Mouse (Mus musculus): Measurements from ENCODE around the gene Dpysl5.
"Not testable (repeated sequence)": the region's sequence is repeated elsewhere in the genome, so short reads cannot be mapped to it uniquely, and the experiment has no call there.

The Dpysl5 gene

GRCm38 (mm10) chr5:30711147-30712001 lies at the start of gene Dpysl5:
TSS of gene Dpysl5 (plus strand) at chr5:30711564.
- ATAC-seq (ENCODE audit: low TSS enrichment) = peak; percentile 68

- ATAC-seq (ENCODE audit: low TSS enrichment) = no peak
Observed at GRCm38 (mm10) chr5:30665360-30665759, 46.0 kb upstream of the Dpysl5 start.

GRCm38 (mm10) chr5:30665968-30666367 lies 45.4 kb upstream of the Dpysl5 start:
- ATAC-seq (ENCODE audit: low TSS enrichment) = peak; percentile 51

- ATAC-seq (ENCODE audit: low TSS enrichment) = peak; percentile 98
Observed at GRCm38 (mm10) chr5:30666391-30667195, 44.8 kb upstream of the Dpysl5 start, which contains the start of gene Cenpa. TSS of gene Cenpa (plus strand) at chr5:30666777.

GRCm38 (mm10) chr5:30667215-30667614 lies 44.1 kb upstream of the Dpysl5 start:
- ATAC-seq (ENCODE audit: low TSS enrichment) = no peak

- no peak for ATAC-seq (ENCODE audit: low TSS enrichment)
Observed at GRCm38 (mm10) chr5:30667686-30668085, 43.7 kb upstream of the Dpysl5 start.

GRCm38 (mm10) chr5:30668637-30669495 lies 42.5 kb upstream of the Dpysl5 start:
- ATAC-seq (ENCODE audit: low TSS enrichment) = no peak

GRCm38 (mm10) chr5:30669496-30669830 lies 41.9 kb upstream of the Dpysl5 start:
- no peak for ATAC-seq (ENCODE audit: low TSS enrichment)

- no peak for ATAC-seq (ENCODE audit: low TSS enrichment)
Observed at GRCm38 (mm10) chr5:30670091-30670490, 41.3 kb upstream of the Dpysl5 start.

GRCm38 (mm10) chr5:30674001-30674400 lies 37.4 kb upstream of the Dpysl5 start:
- ATAC-seq (ENCODE audit: low TSS enrichment) = no peak

GRCm38 (mm10) chr5:30676800-30677199 lies 34.6 kb upstream of the Dpysl5 start:
- no peak for ATAC-seq (ENCODE audit: low TSS enrichment)

- not testable (repeated sequence) for ATAC-seq (ENCODE audit: low TSS enrichment)
Observed at GRCm38 (mm10) chr5:30678069-30678468, 33.3 kb upstream of the Dpysl5 start.

GRCm38 (mm10) chr5:30678722-30679296 lies 32.6 kb upstream of the Dpysl5 start:
- no peak for ATAC-seq (ENCODE audit: low TSS enrichment)

GRCm38 (mm10) chr5:30679593-30679992 lies 31.8 kb upstream of the Dpysl5 start:
- ATAC-seq (ENCODE audit: low TSS enrichment) = no peak

- no peak for ATAC-seq (ENCODE audit: low TSS enrichment)
Observed at GRCm38 (mm10) chr5:30681970-30682369, 29.4 kb upstream of the Dpysl5 start.

GRCm38 (mm10) chr5:30682967-30683600 lies 28.3 kb upstream of the Dpysl5 start:
- no peak for ATAC-seq (ENCODE audit: low TSS enrichment)

- ATAC-seq (ENCODE audit: low TSS enrichment) = no peak
Observed at GRCm38 (mm10) chr5:30683993-30684392, 27.4 kb upstream of the Dpysl5 start.

GRCm38 (mm10) chr5:30686781-30687180 lies 24.6 kb upstream of the Dpysl5 start:
- peak; percentile 73; the same call in 1 of the 2 replicates for ATAC-seq (ENCODE audit: low TSS enrichment)

GRCm38 (mm10) chr5:30700361-30701000 lies 10.9 kb upstream of the Dpysl5 start:
- ATAC-seq (ENCODE audit: low TSS enrichment) = no peak

GRCm38 (mm10) chr5:30701373-30701772 lies 10.0 kb upstream of the Dpysl5 start:
- not testable (repeated sequence) for ATAC-seq (ENCODE audit: low TSS enrichment)

All from frontal cortex, adult (tissue).